Mouse (Mus musculus): ENCODE results near the gene Ppif. TPM values are rescaled to one million over a fixed set of nuclear protein-coding genes. Genes with fewer than 3 reads are reported as not detected.

The Ppif gene
- 281 and 292 TPM in 2 replicates for polyA plus RNA-seq (2012; rRNA removed)

GRCm38 (mm10) chr14:25693888-25694568, at the start of gene Ppif:
Gene Ppif, plus strand, starts transcription at chr14:25694154.

Other genes starting within 250 kb of the Ppif start
- gene Zmiz1, start 235.0 kb upstream of the Ppif start, polyA plus RNA-seq (2012; rRNA removed): 34.8 and 43.0 TPM in 2 replicates
- 25.6 and 26.5 TPM in 2 replicates for gene Zcchc24, start 74.9 kb downstream of the Ppif start, polyA plus RNA-seq (2012; rRNA removed)
- 339 and 371 TPM in 2 replicates for gene Anxa11, start 148.0 kb downstream of the Ppif start, polyA plus RNA-seq (2012; rRNA removed)
- gene Plac9a, start 208.9 kb downstream of the Ppif start, polyA plus RNA-seq (2012; rRNA removed): 3.7 TPM in 2 replicates
- gene Tmem254a, start 233.5 kb downstream of the Ppif start, polyA plus RNA-seq (2012; rRNA removed): 33.8 and 40.2 TPM in 2 replicates
- 0.88 and 1.0 TPM in 2 replicates for gene Cphx1, start 244.2 kb downstream of the Ppif start, polyA plus RNA-seq (2012; rRNA removed)